Mouse (Mus musculus) natural killer cell, adult 2 months (primary cell): ENCODE results near the gene Ung.

Experiments
- DNase-seq, 2 experiments: peaks; one replicate each; pipeline ENCODE4 v3.0.0; 2022; ENCODE audit warnings: low spot score in 2 of 2

The Ung gene

DNA sequence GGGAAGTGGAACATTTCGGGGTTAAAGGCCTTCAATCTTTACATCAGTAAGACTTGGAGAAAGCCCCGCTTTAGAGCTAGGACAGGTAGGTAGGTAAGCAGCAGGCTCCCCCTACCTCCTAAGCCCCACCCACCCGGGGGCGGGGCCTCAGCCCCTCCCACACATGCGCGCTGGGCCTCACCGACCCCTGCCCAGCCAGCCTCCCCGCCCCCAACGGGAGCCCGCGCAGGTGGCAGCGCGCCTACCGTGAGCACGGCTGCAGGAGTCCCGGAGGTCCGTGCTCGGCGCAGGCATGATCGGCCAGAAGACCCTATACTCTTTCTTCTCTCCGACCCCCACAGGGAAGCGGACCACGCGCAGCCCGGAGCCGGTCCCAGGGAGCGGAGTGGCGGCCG lies at the start of gene Ung:
Gene Ung, plus strand, starts transcription at position 176 of the 395 bp plus-strand sequence.
- DNase-seq: peak; percentile 19 to 73

DNA sequence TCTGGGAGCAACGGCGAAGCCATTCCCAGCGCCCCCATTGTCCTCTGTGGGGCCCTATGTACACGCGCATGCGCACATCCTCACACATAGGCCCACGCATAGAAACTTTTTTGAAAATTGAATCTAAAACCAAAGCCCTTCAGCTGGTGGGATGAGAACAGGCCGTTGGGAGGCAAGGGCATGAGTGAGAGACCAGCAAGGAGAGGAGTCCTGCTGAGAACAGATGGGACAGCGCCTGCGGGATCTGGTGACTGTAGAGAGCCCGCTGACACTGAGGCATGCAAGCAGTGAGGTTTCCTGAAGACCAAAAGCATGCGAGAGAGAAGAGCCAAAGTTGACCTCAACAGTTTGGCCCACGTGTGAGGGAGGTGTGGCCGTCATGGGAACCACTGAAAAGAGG lies 44.7 kb upstream of the Ung start:
- DNase-seq: no peak

DNA sequence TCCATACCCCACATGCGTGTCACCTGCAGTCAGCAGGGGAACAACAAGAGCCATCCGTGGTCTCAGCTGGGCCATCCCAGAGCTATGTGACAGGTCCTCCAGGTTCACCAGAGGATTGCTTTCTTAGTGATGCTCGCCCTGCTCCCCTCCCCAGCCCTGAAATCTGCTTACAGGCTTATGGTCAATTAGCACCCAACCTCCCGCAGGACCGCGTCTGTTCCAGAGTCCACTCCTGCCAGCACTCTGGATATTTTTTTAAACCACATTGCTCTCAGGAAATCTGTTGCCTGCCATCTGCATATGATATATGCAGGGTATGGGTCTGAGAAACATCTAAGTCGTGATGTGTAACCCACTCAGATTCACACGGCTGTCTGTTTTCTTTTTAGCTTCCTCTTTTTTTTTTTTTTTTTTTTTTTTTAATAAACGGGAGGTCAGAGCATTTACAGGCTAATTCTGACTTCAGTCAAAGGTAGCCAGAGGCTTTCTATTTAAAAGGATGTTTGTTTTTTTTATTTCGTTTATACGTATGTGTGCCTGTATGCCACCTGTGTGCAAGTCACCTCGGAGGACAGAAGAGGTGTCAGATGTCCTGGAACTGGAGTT lies 42.2 kb upstream of the Ung start:
- no peak for DNase-seq

DNA sequence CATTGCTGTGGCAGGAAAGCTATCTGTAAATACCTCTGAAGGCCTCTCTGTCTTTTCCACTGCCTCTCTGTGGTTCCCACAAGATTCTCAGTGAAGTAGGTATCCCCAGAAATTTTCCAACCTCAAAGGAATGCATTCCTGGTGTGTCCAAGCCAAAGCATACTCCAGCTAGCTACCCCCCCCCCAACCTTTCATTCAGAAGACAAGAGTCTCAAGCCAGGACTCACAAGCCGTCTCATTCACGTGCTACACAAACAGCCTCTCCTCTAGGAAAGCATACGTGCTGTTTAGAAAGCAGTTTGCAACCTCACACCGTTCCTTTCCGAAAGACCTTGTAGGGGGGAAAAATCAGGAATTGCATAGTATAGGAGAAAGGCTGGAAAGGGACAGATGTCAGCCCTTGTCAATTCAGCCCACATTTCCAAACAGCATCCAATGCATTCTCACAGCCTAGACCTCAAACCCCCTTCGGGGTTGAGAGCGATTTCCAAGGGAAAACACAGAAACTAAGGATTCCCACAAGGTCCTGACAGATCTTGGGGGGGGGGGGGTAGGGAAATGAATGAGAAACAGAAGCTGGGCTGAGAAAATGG lies 39.7 kb upstream of the Ung start:
- DNase-seq: no peak

DNA sequence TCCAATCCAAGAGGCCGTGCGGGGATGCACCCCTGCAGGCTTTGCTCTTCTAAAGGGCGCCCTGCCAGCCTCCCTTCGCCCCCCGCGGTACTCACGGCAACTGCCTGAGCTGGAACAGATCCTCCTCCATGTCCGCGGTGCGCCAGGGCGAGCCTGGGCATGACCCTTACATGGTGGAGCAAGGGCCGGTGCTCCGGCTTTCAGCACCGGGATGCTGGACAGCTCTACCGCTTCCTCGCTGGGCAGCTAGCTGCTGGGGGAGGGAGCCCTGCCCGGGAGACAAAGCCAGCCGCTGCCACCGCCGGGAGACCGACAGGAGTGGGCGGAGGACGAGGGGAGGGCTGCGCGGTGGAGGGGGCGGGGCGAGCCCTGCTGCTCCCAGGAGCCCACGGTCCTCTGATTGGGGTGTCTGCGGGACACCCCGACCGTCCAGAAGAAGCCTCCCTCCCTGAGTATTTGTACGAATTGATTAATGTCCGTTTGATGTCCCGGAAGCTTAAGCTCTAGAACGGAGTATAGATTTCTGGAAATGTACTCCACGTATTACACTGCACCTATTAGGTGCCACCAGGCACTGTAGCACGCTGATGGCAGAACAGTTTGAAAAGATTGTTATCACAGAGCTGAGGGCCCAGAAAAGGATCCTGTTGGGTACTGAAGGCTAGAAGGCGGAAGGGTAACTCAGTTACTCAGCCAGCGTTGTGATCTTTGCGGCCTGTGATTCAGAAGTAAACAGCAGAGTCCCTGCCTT lies 39.0 kb upstream of the Ung start, which contains the start of gene Svop:
Gene Svop, minus strand, starts transcription at position 514 of the 751 bp plus-strand sequence.
- peak; percentile 18 for DNase-seq

DNA sequence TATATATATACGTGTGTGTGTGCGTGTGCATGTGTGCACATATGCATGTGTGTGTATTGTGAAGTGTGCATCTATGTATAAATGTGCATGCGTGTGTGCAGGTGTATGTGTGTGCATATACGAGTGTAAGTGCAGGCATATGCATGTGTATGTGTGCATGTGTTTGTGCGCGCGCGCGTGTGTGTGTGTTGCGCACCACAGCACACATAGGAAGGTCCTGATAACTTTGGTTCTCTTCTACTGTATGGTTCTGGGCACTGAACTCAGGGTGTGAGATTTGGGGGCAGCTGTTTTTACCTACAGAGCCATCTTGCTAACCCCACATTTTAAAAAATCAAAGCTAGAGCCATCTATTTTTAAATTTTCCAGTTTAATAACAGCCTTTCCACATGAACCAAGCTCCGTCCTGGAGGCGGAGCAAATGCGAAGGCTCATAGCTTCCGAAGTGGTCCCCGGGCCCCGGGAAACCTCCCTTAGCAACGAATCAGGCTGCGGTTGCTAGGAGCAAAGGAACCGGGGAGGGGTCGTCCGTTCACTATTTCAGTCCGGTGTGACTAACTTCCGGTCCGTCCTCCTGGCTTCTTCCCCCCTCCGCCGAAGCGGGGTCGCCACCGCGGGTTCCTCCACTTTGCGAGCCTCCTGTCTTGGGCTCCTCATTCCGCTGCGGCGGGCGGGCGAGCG lies 30.3 kb upstream of the Ung start:
- peak; percentile 83 to 88 for DNase-seq

DNA sequence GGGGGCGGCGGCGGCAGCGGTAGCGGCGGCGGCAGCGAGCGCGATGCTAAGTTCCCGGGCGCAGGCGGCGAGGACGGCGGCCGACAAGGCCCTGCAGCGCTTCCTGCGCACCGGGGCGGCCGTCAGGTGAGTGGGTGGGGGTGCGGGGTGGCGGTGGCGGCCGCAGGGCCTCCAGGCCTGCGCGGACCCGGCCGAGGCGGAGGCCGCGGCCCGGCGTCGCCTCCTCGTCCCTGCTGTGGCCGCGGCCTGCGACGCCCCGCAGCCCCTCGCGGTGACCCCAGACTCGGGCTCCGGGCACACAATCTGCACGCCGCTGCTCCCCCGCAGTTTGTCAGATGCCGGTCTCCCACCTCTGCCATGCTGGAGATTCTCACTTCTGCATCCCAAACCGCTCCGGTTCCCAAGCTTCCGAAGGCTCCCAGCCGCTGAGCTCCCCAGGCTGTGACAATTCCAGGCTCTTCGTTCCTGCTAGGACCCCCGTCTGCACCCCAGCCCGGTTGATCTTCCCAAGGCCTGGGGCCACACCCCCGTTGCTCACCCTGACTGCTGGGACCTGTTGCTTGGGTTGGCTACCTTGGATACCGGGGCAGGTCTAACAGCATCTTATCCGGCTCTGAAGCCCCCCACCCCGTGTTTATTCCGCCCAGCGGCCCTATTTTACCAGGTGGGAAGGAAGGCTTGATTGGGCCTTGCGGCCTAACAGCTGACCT lies 29.6 kb upstream of the Ung start:
- DNase-seq: no peak

DNA sequence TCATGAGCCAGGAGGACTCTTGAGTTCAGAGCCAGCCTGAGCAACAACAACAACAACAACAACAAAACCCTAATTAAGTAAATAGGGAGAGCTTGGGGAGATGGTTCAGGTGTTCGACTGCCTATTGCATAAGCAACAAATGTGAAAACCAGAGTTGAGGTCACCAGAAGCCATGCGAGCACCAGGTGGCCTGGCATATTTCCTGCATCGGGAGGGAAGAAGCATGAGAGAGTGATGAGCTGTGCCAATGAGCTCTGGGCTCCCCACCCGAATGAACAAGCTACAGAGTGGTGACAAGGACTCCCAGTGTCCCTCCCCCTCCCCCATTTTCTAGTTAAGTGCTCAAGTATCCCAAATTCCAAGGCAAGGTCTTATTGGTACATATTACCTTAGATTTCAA lies 28.3 kb upstream of the Ung start:
- no peak for DNase-seq

DNA sequence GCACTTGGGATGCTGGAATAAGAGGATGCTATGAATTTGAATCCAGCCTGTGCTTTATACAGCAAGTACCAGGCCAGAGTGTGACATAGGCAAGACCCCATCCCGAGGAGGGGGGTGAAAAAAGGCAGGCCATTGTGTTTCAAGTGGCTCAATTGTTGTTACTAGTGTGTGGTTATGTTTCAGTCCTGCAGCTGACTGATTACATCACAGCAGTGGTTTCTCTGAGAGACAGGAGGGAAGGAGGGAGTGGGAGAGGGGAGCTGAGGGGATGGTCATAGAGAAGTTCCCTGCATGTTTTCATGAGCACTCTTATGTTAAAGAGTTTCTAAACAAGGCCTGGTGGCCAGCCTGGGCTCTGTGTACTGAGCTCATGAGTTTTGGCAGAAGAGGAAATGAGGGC lies 27.4 kb upstream of the Ung start:
- no peak for DNase-seq

DNA sequence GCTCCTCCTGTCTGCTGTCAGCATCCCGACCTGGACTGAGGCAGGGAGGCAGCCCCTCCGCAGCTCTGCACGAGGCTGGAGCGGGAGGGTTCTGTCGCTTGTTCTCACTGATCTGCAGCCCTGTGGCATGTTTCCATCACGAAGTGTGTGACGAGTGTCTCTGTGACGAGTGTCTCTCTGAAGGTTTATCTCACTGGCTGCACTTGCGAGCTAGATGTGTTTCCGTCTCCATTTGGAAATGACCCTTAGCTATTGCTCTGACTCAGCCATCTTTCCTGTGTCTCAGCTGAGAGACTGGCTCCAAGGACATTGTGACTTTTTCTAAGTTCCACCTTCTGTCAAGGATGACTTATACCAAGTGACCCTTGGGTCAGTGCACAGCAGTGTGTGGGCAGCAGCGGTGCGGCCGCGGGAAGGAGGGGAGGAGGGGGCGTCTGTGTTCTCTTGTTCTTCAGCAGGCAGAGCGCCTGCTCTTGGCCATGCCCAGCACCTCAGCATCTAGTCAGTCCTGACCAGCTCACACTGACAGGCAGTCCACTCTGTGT lies 23.7 kb upstream of the Ung start:
- DNase-seq: no peak

DNA sequence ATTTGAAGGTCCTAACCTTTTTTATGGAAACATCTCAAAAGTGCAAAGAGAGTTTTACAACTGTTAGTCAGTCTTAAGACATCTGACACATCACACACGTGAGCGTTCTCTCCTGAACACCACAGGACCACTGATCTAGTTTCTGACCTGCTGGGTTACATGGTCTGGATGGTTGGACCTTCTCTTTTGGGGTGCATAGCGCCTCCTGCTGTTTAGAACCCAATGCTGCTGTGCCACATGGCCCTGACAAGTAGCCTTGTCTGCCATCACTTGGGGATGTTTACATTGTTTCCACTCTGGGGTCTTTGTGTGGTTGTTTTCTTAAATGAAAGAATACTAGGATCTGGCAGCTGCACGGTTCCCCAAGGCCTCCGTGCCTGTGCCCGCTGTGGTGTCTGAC lies 16.9 kb upstream of the Ung start:
- no peak for DNase-seq

DNA sequence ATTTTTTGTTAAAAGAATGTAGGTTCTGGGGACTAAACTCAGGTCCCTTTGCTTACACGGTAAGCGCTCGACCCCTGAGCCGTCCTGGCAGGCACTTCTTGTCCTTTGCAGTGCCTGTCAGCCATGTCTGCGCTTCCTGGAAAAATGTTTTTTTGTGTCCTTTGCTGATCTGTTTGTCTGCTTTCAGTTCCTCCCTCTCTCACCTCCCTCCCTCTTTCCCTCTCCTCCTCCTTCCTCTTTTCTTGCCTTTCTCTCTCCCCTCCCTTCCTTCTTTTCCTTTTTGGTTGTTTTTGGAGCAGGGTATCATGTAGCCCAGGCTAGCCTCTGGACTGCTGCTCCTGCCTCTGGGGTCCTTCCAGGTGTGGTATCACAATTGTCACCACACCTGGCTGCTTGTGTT lies 15.2 kb upstream of the Ung start:
- DNase-seq: no peak

DNA sequence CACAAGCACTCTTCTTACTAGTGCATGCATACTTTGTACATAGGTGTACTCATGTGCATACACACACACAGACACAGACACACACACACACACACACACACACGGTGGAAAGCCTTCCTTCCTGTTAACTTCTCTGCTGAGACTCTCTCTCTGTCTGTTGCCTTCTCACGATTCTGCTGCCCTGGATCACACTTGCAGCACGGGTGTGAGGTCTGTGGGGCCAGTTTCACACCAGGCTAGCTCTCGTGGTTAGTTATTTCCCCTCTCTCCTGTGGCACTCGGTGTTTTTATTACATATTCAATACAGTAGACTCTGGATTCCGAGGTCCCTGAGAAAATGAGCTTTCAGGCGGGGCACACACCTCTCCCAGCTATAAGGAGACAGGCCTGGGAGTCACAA lies 13.6 kb upstream of the Ung start:
- DNase-seq: peak; percentile 69 to 87

DNA sequence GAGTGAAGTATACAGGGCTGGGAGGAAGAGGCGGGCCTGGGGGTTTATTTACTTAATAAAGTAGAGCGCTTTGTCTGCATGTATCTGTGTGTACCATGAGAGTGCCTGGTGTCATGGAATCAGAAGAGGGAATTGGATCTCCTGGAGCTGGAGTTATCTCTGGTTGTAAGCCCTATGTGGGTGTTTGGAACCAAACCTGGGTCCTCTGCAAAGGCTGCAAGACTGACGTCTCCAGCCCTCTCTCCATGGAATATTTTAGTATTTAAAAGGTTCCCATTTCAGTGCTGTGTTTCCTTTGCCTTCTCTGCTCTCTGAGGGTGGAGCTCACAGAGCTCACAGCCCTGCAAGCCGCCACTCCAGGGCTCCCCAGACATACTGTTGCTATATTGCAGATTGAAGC lies 10.4 kb upstream of the Ung start:
- no peak for DNase-seq

DNA sequence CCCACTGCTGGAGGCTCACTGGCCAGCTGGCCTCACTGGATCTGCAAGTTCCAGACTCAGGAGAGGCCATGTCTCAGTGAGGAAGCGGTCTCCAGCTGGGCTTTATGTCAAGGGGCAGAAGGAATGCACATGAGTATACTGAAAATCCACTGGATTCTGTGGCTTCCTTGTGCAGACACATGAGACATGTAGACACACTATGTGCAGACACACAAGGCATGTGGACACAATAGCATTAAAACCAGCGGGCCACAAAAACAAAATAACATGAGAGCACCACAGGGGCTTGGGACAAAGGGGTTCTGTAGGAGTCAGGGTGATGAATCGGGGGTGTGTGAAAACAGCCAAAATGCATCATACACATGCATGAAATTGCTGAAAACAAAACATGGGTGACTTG lies 4.2 kb upstream of the Ung start:
- no peak for DNase-seq

DNA sequence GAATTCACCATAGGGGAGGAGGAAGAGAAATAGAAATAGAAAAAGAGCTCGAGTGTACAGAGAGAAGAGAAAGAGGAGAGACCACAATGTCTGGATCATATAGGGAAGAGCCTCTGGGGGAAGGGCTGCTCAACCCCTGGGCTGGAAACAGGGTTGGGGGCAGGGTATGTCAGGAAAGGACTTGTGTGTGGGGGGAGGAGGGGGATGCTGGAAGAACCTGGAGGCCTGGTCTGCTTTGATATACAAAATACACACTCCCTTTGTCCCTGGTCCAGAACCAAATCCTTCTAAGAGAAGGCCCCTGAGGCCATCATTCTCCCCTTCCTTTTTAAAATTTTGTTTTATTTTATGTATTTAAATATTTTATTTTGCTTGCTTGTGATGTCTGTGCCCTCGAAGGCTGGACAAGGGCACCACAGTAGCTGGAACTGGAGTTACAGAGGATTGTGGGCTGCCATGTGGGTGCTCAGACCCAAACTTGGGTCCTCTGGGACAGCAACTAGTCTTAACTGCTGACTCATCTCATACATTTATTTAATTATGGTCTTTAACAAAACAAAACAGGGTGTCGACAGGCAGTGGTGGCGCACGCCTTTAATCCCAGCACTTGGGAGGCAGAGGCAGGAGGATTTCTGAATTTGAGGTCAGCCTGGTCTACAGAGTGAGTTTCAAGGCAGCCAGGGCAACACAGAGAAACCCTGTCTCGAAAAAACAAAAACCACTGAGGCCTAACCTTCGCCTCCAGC lies 3.5 kb upstream of the Ung start:
- no peak for DNase-seq

DNA sequence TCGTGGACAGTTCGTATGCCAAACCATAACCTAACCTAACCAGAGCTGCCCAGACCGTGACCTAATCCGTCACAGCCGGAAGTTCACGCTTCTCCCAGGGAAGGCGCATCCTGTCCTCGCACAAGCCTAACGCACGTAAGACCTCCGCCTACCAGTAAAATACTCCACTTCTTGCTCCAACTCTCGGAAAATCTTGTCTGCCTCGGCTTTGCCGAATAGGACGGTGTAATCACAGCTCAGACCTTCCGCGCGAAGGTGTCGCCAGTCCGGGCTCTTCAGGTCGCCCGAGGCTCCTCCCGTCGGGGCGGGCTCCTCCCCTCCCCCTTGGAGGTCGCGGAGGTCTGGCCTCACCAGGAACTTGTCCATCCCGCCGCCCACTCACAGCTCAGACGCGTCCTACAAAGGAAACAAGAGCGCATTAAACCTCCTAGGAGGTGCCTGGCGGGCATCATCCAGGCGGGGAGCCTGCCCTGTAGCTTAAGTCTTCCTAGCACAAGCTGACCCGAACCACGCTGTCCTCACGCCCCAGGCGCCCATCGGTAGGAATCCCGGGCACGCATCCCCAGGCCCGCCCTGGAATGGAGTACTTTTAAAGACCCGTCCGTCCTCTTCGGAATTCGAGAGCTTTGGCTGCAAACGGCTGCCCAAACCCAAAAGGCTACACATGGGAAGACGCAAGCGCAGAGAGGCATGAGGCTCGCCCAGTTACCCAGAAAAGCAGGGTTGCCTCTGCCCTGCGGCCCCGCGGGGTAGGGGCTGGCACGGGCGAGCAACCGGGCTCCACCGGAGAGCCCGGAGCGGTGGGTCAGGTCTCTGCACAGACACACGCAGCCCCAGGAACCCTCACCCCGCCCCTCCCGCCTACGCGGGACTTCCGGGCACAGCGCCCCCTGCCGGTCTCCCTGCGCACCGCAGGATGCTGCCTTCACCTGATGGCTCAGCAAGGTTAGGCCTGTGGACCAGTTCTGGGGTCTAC lies 2.5 kb upstream of the Ung start, which contains the start of gene Alkbh2:
Gene Alkbh2, minus strand, starts transcription at position 845 of the 976 bp plus-strand sequence.
- DNase-seq: peak; percentile 83 to 87

DNA sequence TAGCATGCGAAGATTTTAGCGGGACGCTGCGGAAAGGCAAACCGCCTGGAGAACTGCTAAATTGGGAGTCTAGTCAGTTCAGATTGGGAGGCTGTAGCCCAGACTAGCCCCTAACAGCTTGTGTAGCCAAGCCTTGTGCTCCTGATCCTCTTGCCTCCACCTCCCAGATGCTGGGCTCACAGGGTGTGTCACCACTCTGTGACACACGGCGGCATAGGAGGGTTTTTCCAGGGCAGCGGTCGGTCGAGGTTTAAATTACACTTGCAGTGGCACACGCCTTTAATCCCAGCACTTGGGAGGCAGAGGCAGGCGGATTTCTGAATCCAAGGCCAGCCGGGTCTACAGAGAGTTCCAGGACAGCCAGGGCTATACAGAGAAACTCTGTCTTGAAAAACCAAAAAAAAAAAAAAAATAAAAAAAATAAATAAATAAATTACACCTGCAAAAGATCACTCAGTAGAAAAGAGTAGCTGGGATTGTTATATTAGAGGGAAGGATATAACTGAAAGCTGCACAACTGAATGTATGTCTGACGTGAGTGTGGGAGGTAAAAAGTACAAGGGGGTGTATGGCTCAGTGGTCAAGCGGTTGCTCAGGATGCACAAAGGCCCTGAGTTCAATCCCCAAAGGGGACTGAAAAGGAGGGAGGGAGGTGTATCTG lies 506 bp upstream of the Ung start:
- no peak for DNase-seq
